Mouse (Mus musculus) MEL (cell line): ENCODE measurements around the gene Ryr1. TPM values are rescaled to one million over a fixed set of nuclear protein-coding genes. Genes with fewer than 3 reads are reported as not detected.

ENCODE experiments used
- DNase-seq: peaks from one replicate; pipeline ENCODE4 v3.0.0; 2011; ENCODE audit warnings: low read depth, low spot score
- H3K27ac ChIP-seq: 2 replicates; pipeline ENCODE4 v1.5.1; 2012; ENCODE audit warnings: low read depth, mild to moderate bottlenecking, control low read depth, low read length, moderate library complexity; ENCODE audit not compliant: control insufficient read depth
- H3K27me3 ChIP-seq, 2 experiments: fragments of 150-350 bp in 1 of 2; sonication (generic) in 1 of 2; 2 replicates each; pipeline ENCODE4 v1.6.1; 2012; ENCODE audit warnings: low read length in 2 of 2, mild to moderate bottlenecking in 2 of 2, improper control_type of control experiment in 1 of 2, moderate library complexity in 1 of 2; ENCODE audit not compliant: insufficient read depth in 2 of 2, control insufficient read depth in 1 of 2
- H3K36me3 ChIP-seq, 2 experiments: 2 replicates each; pipeline ENCODE4 v1.6.1; 2012 to 2014; ENCODE audit warnings: low read length in 2 of 2, improper control_type of control experiment in 1 of 2, inconsistent platforms in 1 of 2, mild to moderate bottlenecking in 1 of 2; ENCODE audit not compliant: insufficient read depth in 2 of 2, control insufficient read depth in 1 of 2
- H3K4me1 ChIP-seq, 2 experiments: fragments of 150-350 bp in 1 of 2; sonication (generic) in 1 of 2; 2 replicates each; pipeline ENCODE4 v1.6.1; 2012; ENCODE audit warnings: low read length in 2 of 2, improper control_type of control experiment in 1 of 2, mild to moderate bottlenecking in 1 of 2; ENCODE audit not compliant: insufficient read depth in 2 of 2, control insufficient read depth in 1 of 2
- H3K4me3 ChIP-seq, 2 experiments: fragments of 150-350 bp in 1 of 2; sonication (generic) in 1 of 2; 2 replicates each; pipeline ENCODE4 v1.5.1; 2012; ENCODE audit warnings: low read depth in 2 of 2, low read length in 2 of 2, mild to moderate bottlenecking in 2 of 2, moderate library complexity in 2 of 2, control low read depth in 1 of 2, improper control_type of control experiment in 1 of 2; ENCODE audit not compliant: control insufficient read depth in 1 of 2, insufficient read depth in 1 of 2
- H3K79me2 ChIP-seq: 2 replicates; pipeline ENCODE4 v1.6.1; 2012; ENCODE audit warnings: mild to moderate bottlenecking, low read length, moderate library complexity; ENCODE audit not compliant: control insufficient read depth, poor library complexity, insufficient read depth
- H3K9ac ChIP-seq: 2 replicates; pipeline ENCODE4 v1.6.1; 2012; ENCODE audit warnings: low read depth, mild to moderate bottlenecking, control low read depth, low read length, moderate library complexity; ENCODE audit not compliant: control insufficient read depth, poor library complexity, severe bottlenecking
- H3K9me3 ChIP-seq: fragments of 150-350 bp; sonication (generic); replicated peaks from 2 replicates; pipeline ENCODE4 v1.6.1; 2012; ENCODE audit warnings: mild to moderate bottlenecking, low read length, improper control_type of control experiment, moderate library complexity; ENCODE audit not compliant: insufficient read depth
- BHLHE40 ChIP-seq: IDR thresholded peaks from 2 replicates; pipeline ENCODE4 v1.6.1; 2012; ENCODE audit warnings: low read depth, mild to moderate bottlenecking, inconsistent platforms, low read length, improper control_type of control experiment, borderline replicate concordance
- CHD2 ChIP-seq: IDR thresholded peaks from 2 replicates; pipeline ENCODE4 v1.6.1; 2011; ENCODE audit warnings: low read length, improper control_type of control experiment
- CTCF ChIP-seq, 3 experiments: IDR thresholded peaks in 2 of 3; conservative IDR thresholded peaks in 1 of 3; 2 replicates each; pipeline ENCODE4 v1.5.1; 2011 to 2012; ENCODE audit warnings: low read length in 3 of 3, low read depth in 2 of 3, mild to moderate bottlenecking in 2 of 3, improper control_type of control experiment in 1 of 3, inconsistent platforms in 1 of 3, mixed read lengths in 1 of 3, moderate library complexity in 1 of 3; ENCODE audit not compliant: control insufficient read depth in 1 of 3, insufficient read depth in 1 of 3, poor library complexity in 1 of 3, severe bottlenecking in 1 of 3
- E2F4 ChIP-seq: IDR thresholded peaks from 2 replicates; pipeline ENCODE4 v1.6.1; 2011; ENCODE audit warnings: low read depth, low read length, improper control_type of control experiment, borderline replicate concordance
- ELF1 ChIP-seq: IDR thresholded peaks from 2 replicates; pipeline ENCODE4 v1.6.1; 2014; ENCODE audit warnings: low read depth, mild to moderate bottlenecking, inconsistent platforms, low read length, improper control_type of control experiment, moderate library complexity
- EP300 ChIP-seq, 2 experiments: IDR thresholded peaks; 2 replicates each; pipeline ENCODE4 v1.6.1; 2011; ENCODE audit warnings: improper control_type of control experiment in 2 of 2, low read length in 2 of 2, low read depth in 1 of 2, mild to moderate bottlenecking in 1 of 2
- GABPA ChIP-seq: IDR thresholded peaks from 2 replicates; pipeline ENCODE4 v1.6.1; 2012; ENCODE audit warnings: low read depth, mild to moderate bottlenecking, inconsistent platforms, low read length, improper control_type of control experiment, moderate library complexity
- GATA1 ChIP-seq: IDR thresholded peaks from 2 replicates; pipeline ENCODE4 v1.6.1; 2011; ENCODE audit warnings: low read depth, low read length, improper control_type of control experiment
- HCFC1 ChIP-seq: IDR thresholded peaks from 2 replicates; pipeline ENCODE4 v1.6.1; 2012; ENCODE audit warnings: low read depth, mild to moderate bottlenecking, inconsistent platforms, low read length, improper control_type of control experiment, moderate library complexity
- KAT2A ChIP-seq: conservative IDR thresholded peaks from 2 replicates; pipeline ENCODE4 v1.6.1; 2012; ENCODE audit warnings: low read depth, low read length, improper control_type of control experiment, inconsistent platforms
- MAFK ChIP-seq: IDR thresholded peaks from 2 replicates; pipeline ENCODE4 v1.6.1; 2011; ENCODE audit warnings: low read depth, mild to moderate bottlenecking, low read length, improper control_type of control experiment, borderline replicate concordance
- MAX ChIP-seq: IDR thresholded peaks from 2 replicates; pipeline ENCODE4 v1.6.1; 2011; ENCODE audit warnings: low read length, improper control_type of control experiment
- MEF2A ChIP-seq: IDR thresholded peaks from 2 replicates; pipeline ENCODE4 v1.6.1; 2014; ENCODE audit warnings: low read depth, mild to moderate bottlenecking, inconsistent platforms, low read length, improper control_type of control experiment; ENCODE audit not compliant: poor library complexity, insufficient replicate concordance, severe bottlenecking; ENCODE audit errors: extremely low read depth
- MXI1 ChIP-seq: IDR thresholded peaks from 2 replicates; pipeline ENCODE4 v1.6.1; 2011; ENCODE audit warnings: mild to moderate bottlenecking, low read depth, low read length, improper control_type of control experiment
- MYC ChIP-seq: IDR thresholded peaks from 2 replicates; pipeline ENCODE4 v1.6.1; 2011; ENCODE audit warnings: low read depth, mild to moderate bottlenecking, low read length, improper control_type of control experiment, moderate library complexity
- NELFE ChIP-seq: IDR thresholded peaks from 2 replicates; pipeline ENCODE4 v1.6.1; 2011; ENCODE audit warnings: low read depth, low read length, improper control_type of control experiment
- NRF1 ChIP-seq: IDR thresholded peaks from 2 replicates; pipeline ENCODE4 v1.6.1; 2014; ENCODE audit warnings: low read depth, mild to moderate bottlenecking, inconsistent platforms, low read length, improper control_type of control experiment, moderate library complexity; ENCODE audit not compliant: poor library complexity, insufficient read depth, severe bottlenecking
- POLR2AphosphoS2 ChIP-seq: IDR thresholded peaks from 2 replicates; pipeline ENCODE4 v1.6.1; 2011; ENCODE audit warnings: low read length, improper control_type of control experiment
- POLR2AphosphoS5 ChIP-seq: IDR thresholded peaks from 2 replicates; pipeline ENCODE4 v1.6.1; 2012; ENCODE audit warnings: low read depth, borderline replicate concordance, mild to moderate bottlenecking, inconsistent platforms, low read length, moderate library complexity, mixed read lengths
- RCOR1 ChIP-seq: IDR thresholded peaks from 2 replicates; pipeline ENCODE4 v1.6.1; 2012; ENCODE audit warnings: low read depth, mild to moderate bottlenecking, inconsistent platforms, low read length, improper control_type of control experiment
- SIN3A ChIP-seq: IDR thresholded peaks from 2 replicates; pipeline ENCODE4 v1.6.1; 2012; ENCODE audit warnings: low read length, improper control_type of control experiment, inconsistent platforms
- TAL1 ChIP-seq: IDR thresholded peaks from 2 replicates; pipeline ENCODE4 v1.6.1; 2012; ENCODE audit warnings: mild to moderate bottlenecking, inconsistent platforms, low read length, moderate library complexity, mixed read lengths
- TBP ChIP-seq: IDR thresholded peaks from 2 replicates; pipeline ENCODE4 v1.8.0; 2011; ENCODE audit warnings: low read depth, low read length, improper control_type of control experiment
- TCF12 ChIP-seq: IDR thresholded peaks from 2 replicates; pipeline ENCODE4 v1.6.1; 2014; ENCODE audit warnings: low read depth, mild to moderate bottlenecking, inconsistent platforms, low read length, improper control_type of control experiment, moderate library complexity
- USF2 ChIP-seq, 2 experiments: IDR thresholded peaks; 2 replicates each; pipeline ENCODE4 v1.6.1; 2011 to 2012; ENCODE audit warnings: improper control_type of control experiment in 2 of 2, low read length in 2 of 2, borderline replicate concordance in 1 of 2, inconsistent platforms in 1 of 2, low read depth in 1 of 2, mild to moderate bottlenecking in 1 of 2; ENCODE audit not compliant: insufficient read depth in 1 of 2
- ZC3H11A ChIP-seq: IDR thresholded peaks from 2 replicates; pipeline ENCODE4 v1.6.1; 2012; ENCODE audit warnings: low read depth, mild to moderate bottlenecking, inconsistent platforms, low read length, improper control_type of control experiment
- ZNF384 ChIP-seq: IDR thresholded peaks from 2 replicates; pipeline ENCODE4 v1.6.1; 2012; ENCODE audit warnings: low read depth, mild to moderate bottlenecking, inconsistent platforms, low read length, improper control_type of control experiment
- polyA plus RNA-seq, 2 experiments: library from polyadenylated mRNA; stranded (reverse) in 1 of 2; unstranded in 1 of 2; fragments of >175 nt in 1 of 2; fragments of >200 nt in 1 of 2; gene quantifications; 2 replicates each; pipeline versions ENCODE4 v1.2.1 to v1.2.4; 2012; ENCODE audit warnings: low replicate concordance in 2 of 2, low read depth in 1 of 2; ENCODE audit not compliant: insufficient read length in 2 of 2, insufficient read depth in 1 of 2, missing spikeins in 1 of 2
- total RNA-seq: library from RNA; depleted of rRNA; stranded (reverse); fragments of 300-350 nt; gene quantifications from 2 replicates; pipeline ENCODE4 v1.2.3, GENCODE M21; 2012

Ryr1 gene
- total and polyA plus RNA-seq, 3 experiments: 0.27 to 0.54 TPM; not detected in 1

GRCm38 (mm10) chr7:28954773-28955172 lies 170.2 kb downstream of the Ryr1 start:
- peaks cover 36 to 54% of the 10 kb centered on the region in 2 experiments for H3K4me1 ChIP-seq
- H3K9ac ChIP-seq: no peak overlapping the region
- no peak for DNase-seq
- H3K9me3 ChIP-seq: no peaks in the 10 kb centered on the region
- H3K27me3 ChIP-seq: no peaks in the 10 kb centered on the region
- peaks cover 74% of the 10 kb centered on the region for H3K79me2 ChIP-seq
- no peak for TF ChIP-seq MYC
- TF ChIP-seq ZC3H11A: no peak
- TF ChIP-seq NELFE: no peak
- TF ChIP-seq TAL1: no peak
- TF ChIP-seq BHLHE40: no peak
- TF ChIP-seq CHD2: no peak
- no peak for TF ChIP-seq EP300 (IDR thresholded peaks at IDR 0.05; ENCODE audit: low read depth in 1 of 2, low read length in 2 of 2)
- no peak for TF ChIP-seq TCF12
- TF ChIP-seq GABPA: no peak
- TF ChIP-seq SIN3A: no peak
- no peak for TF ChIP-seq CTCF (IDR thresholded peaks at IDR 0.05 in 2 of 3, conservative IDR thresholded peaks at IDR 0.05 in 1 of 3; ENCODE audit: control insufficient read depth in 1 of 3, insufficient read depth in 1 of 3, low read depth in 2 of 3, low read length in 3 of 3, poor library complexity in 1 of 3, severe bottlenecking in 1 of 3)
- no peak for TF ChIP-seq KAT2A
- H3K36me3 ChIP-seq: peaks cover 7 to 81% of the 10 kb centered on the region in 2 experiments; a peak in 3 of 4 replicates
- no peak overlapping the region for H3K27ac ChIP-seq
- no peak overlapping the region for H3K4me3 ChIP-seq

GRCm38 (mm10) chr7:28953476-28954376 lies 171.3 kb downstream of the Ryr1 start:
- Histone ChIP-seq H3K36me3 (peaks cover 9 to 77% of the 10 kb centered on the region in 2 experiments; a peak in 3 of 4 replicates), H3K79me2 (peaks cover 72% of the 10 kb centered on the region), H3K4me1 (peaks cover 34 to 44% of the 10 kb centered on the region in 2 experiments), H3K9ac (no peak overlapping the region), H3K27me3 (no peaks in the 10 kb centered on the region), H3K27ac (peak overlapping the region; percentile 41), H3K4me3 (no peak overlapping the region), H3K9me3 (no peaks in the 10 kb centered on the region)
- DNase-seq: peak; percentile 80
- TF ChIP-seq RCOR1 (0 out of 2 replicates have a peak, but pooled peaks have one; percentile 18), E2F4 (no peak), MYC (no peak), CHD2 (no peak), NELFE (no peak), TCF12 (peak; percentile 78), MAX (no peak), GATA1 (peak; percentile 87), NRF1 (no peak), HCFC1 (0 out of 2 replicates have a peak, but pooled peaks have one; percentile 34), MXI1 (peak; percentile 74), MEF2A (0 out of 2 replicates have a peak, but pooled peaks have one; percentile 43), CTCF (IDR thresholded peaks at IDR 0.05 in 2 of 3, conservative IDR thresholded peaks at IDR 0.05 in 1 of 3; ENCODE audit: control insufficient read depth in 1 of 3, insufficient read depth in 1 of 3, low read depth in 2 of 3, low read length in 3 of 3, poor library complexity in 1 of 3, severe bottlenecking in 1 of 3) (no peak), SIN3A (peak; percentile 76), EP300 (IDR thresholded peaks at IDR 0.05; ENCODE audit: low read depth in 1 of 2, low read length in 2 of 2) (peak; percentile 57 to 74; a peak in 3 of 4 replicates), ELF1 (no peak), MAFK (0 out of 2 replicates have a peak, but pooled peaks have one; percentile 34), POLR2AphosphoS5 (no peak), USF2 (IDR thresholded peaks at IDR 0.05; ENCODE audit: borderline replicate concordance in 1 of 2, insufficient read depth in 1 of 2, low read depth in 1 of 2, low read length in 2 of 2) (no peak), POLR2AphosphoS2 (no peak), TBP (0 out of 2 replicates have a peak, but pooled peaks have one; percentile 12), ZNF384 (peak; percentile 63; the same call in 1 of the 2 replicates)
